Mouse (Mus musculus): Measurements from ENCODE around the gene Tiam1. TPM values are rescaled to one million over a fixed set of nuclear protein-coding genes. Genes with fewer than 3 reads are reported as not detected.

The Tiam1 gene
- polyA plus RNA-seq, 1 experiment from 2014 or later = 24.9 TPM

DNA sequence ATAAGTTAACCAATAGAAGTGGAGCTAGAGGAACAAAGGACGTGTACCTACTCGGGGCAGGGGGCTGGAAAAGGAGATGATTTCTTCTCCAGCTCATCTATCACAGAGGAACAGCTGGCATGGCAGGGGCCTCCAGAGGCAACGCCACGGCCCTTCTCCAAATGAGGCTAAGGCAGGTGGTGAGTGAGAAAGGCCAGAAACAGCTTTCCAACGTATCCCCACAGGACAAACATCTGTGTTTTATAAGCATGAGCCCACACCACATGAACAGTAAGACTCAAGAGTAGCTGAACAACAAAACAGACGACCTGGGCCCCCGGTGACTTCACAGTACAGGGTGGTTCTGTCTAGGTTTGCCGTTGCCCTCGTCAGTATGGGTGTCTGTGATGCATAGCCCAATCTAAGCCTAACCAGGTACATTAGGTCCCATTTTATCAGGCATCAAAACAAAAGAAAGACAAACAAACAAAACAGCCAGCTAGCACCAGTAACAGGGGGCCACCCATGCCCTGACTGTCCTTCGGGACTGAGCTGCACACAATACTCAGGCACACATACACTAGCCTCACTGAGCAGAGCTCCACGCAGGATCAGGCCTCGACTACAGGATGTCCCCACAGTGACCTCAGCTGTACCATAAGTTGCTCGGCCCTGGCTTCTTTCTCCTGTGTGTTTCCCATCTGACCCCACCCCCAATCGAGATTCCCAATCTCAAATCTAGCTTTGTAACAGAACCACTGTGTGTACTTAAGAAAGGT lies 260.9 kb downstream of the Tiam1 start:
- no peak for ATAC-seq (replicated peaks; ENCODE audit: insufficient number of reproducible peaks, low FRiP score, low TSS enrichment)
- no peaks in the 10 kb centered on the region for H3K9me3 ChIP-seq (replicated peaks; ENCODE audit: control insufficient read depth, low read length)
- 0 out of 2 replicates have a peak, but pooled peaks cover 4% of the 10 kb centered on the region for H3K36me3 ChIP-seq (ENCODE audit: control insufficient read depth, insufficient read depth, low read length)
- no peak overlapping the region for H3K4me2 ChIP-seq
- H3K27me3 ChIP-seq (ENCODE audit: control insufficient read depth, insufficient read depth, low read length) = no peaks in the 10 kb centered on the region
- no peak overlapping the region for H3K9ac ChIP-seq (ENCODE audit: low read depth, low read length)
- no peak overlapping the region for H3K4me3 ChIP-seq (ENCODE audit: low read depth, low read length)
- 43% methylated on average over 14 of the region's 14 CpGs for WGBS (ENCODE audit: insufficient replicate concordance)
- H3K27ac ChIP-seq (ENCODE audit: low read depth, low read length) = no peak overlapping the region
- H3K4me1 ChIP-seq (ENCODE audit: control insufficient read depth, insufficient read depth, low read length) = peaks cover 11% of the 10 kb centered on the region

DNA sequence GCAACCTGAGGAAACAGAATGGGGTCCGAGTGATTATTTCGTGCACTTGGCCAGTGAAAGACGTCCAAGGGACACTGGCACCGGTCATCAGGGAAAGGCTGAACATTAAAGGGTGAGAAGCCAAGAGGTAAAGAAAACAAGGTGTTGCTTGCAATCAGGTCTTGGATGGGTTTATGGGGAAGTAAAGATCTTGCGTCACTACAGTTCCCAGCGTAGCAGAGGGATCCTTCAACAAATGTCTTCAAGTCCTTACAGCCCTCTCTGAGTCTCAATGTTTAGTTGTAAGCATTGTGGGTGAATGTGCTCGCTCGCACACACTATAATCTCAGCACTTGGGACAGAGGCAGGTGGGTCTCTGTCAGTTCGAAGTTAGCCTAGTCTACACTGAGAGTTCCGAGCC lies 266.4 kb downstream of the Tiam1 start:
- peaks cover 3% of the 10 kb centered on the region; the same call in 1 of the 2 replicates for H3K36me3 ChIP-seq (ENCODE audit: control insufficient read depth, insufficient read depth, low read length)
- WGBS (ENCODE audit: insufficient replicate concordance) = 90% methylated on average over 10 of the region's 10 CpGs
- H3K9ac ChIP-seq (ENCODE audit: low read depth, low read length) = no peak overlapping the region
- H3K9me3 ChIP-seq (replicated peaks; ENCODE audit: control insufficient read depth, low read length) = peaks cover 4% of the 10 kb centered on the region; the same call in 1 of the 2 replicates
- ATAC-seq (replicated peaks; ENCODE audit: insufficient number of reproducible peaks, low FRiP score, low TSS enrichment) = no peak
- peaks cover 16% of the 10 kb centered on the region for H3K4me1 ChIP-seq (ENCODE audit: control insufficient read depth, insufficient read depth, low read length)
- H3K27me3 ChIP-seq (ENCODE audit: control insufficient read depth, insufficient read depth, low read length) = no peaks in the 10 kb centered on the region
- H3K27ac ChIP-seq (ENCODE audit: low read depth, low read length) = no peak overlapping the region
- no peak overlapping the region for H3K4me2 ChIP-seq
- no peak overlapping the region for H3K4me3 ChIP-seq (ENCODE audit: low read depth, low read length)

DNA sequence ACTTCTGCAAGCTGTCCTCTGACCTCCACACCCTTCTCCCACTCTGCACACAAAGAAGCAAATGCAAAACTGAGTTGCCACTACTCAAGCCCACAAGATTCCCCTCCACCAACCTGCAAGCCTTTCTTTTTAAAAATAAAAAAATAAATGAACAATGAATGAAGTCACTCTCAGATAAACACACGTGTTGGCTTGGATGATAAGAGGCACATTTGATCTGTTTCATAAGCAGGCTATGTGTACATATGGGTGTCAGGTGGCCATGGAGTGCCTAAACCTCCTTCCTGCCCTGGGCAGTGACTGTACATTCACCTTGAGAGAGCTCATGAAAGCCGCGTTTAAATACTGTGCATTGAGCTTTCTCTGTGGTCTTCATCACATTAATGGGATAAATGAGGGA lies 267.5 kb downstream of the Tiam1 start:
- Histone ChIP-seq H3K9ac (ENCODE audit: low read depth, low read length) (no peak overlapping the region), H3K4me2 (no peak overlapping the region), H3K4me1 (ENCODE audit: control insufficient read depth, insufficient read depth, low read length) (peaks cover 25% of the 10 kb centered on the region), H3K36me3 (ENCODE audit: control insufficient read depth, insufficient read depth, low read length) (peaks cover 3% of the 10 kb centered on the region; the same call in 1 of the 2 replicates), H3K27ac (ENCODE audit: low read depth, low read length) (no peak overlapping the region), H3K27me3 (ENCODE audit: control insufficient read depth, insufficient read depth, low read length) (no peaks in the 10 kb centered on the region), H3K9me3 (replicated peaks; ENCODE audit: control insufficient read depth, low read length) (peaks cover 4% of the 10 kb centered on the region; the same call in 1 of the 2 replicates), H3K4me3 (ENCODE audit: low read depth, low read length) (no peak overlapping the region)
- 86% methylated on average over 3 of the region's 3 CpGs for WGBS (ENCODE audit: insufficient replicate concordance)
- ATAC-seq (replicated peaks; ENCODE audit: insufficient number of reproducible peaks, low FRiP score, low TSS enrichment) = no peak

- Histone ChIP-seq H3K27ac (ENCODE audit: low read depth, low read length) (no peak overlapping the region), H3K9me3 (replicated peaks; ENCODE audit: control insufficient read depth, low read length) (peaks cover 4% of the 10 kb centered on the region; the same call in 1 of the 2 replicates), H3K27me3 (ENCODE audit: control insufficient read depth, insufficient read depth, low read length) (no peaks in the 10 kb centered on the region), H3K4me1 (ENCODE audit: control insufficient read depth, insufficient read depth, low read length) (peaks cover 25% of the 10 kb centered on the region), H3K36me3 (ENCODE audit: control insufficient read depth, insufficient read depth, low read length) (peaks cover 7% of the 10 kb centered on the region; the same call in 1 of the 2 replicates), H3K4me3 (ENCODE audit: low read depth, low read length) (no peak overlapping the region), H3K9ac (ENCODE audit: low read depth, low read length) (no peak overlapping the region), H3K4me2 (no peak overlapping the region)
- no peak for ATAC-seq (replicated peaks; ENCODE audit: insufficient number of reproducible peaks, low FRiP score, low TSS enrichment)
- 49% methylated on average over 15 of the region's 15 CpGs for WGBS (ENCODE audit: insufficient replicate concordance)
Observed at GRCm38 (mm10) chr16:89874012-89874704, 269.4 kb downstream of the Tiam1 start.

DNA sequence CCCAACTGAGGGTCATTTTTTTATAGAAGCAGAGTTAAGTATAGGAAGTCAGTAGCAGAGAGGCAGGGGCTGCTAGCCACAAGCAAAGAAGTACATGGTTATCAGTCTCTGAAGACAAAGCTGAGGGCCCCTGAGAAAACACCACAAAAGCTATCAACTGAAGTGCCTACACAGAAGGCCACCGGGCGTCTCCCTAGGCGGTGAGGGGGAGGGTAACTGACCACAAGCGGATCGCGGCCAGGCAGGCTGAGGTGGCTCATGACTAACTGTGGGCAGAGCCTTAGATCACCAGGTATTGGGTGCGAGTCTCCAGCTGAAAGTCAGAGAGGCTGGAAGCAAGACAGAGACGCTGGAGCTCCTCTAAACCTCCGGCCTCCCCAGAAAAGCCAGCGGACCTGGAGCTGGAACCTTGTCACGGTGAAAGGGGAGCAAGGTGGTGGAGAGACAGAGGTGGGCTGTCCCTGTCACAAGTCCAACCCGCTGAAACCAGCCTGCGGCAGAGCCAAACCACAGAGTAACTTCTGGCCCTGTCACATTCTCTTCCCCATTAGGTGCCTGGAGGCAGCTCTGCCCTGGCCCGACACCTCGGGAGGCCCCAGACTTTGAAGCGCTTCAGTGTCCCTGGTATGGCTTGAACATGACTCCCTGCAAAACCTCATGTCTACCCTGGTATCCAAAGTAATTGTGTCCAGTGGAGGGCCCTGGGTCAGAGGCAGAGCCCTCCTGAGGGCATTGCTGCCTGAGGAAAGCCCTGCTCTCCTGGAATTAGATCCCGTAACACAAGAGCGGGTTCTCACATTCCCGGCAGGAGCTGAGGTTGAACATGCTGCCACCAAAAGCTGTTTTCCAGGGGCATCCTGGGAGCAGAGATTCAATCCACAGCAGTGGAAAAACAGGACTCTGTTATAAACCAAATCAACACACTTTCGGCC lies 271.3 kb downstream of the Tiam1 start:
- ATAC-seq (replicated peaks; ENCODE audit: insufficient number of reproducible peaks, low FRiP score, low TSS enrichment) = no peak
- H3K4me1 ChIP-seq (ENCODE audit: control insufficient read depth, insufficient read depth, low read length) = peaks cover 25% of the 10 kb centered on the region
- H3K36me3 ChIP-seq (ENCODE audit: control insufficient read depth, insufficient read depth, low read length) = peaks cover 7% of the 10 kb centered on the region; the same call in 1 of the 2 replicates
- H3K9ac ChIP-seq (ENCODE audit: low read depth, low read length) = no peak overlapping the region
- H3K4me3 ChIP-seq (ENCODE audit: low read depth, low read length) = no peak overlapping the region
- no peaks in the 10 kb centered on the region for H3K27me3 ChIP-seq (ENCODE audit: control insufficient read depth, insufficient read depth, low read length)
- no peak overlapping the region for H3K27ac ChIP-seq (ENCODE audit: low read depth, low read length)
- peaks cover 4% of the 10 kb centered on the region; the same call in 1 of the 2 replicates for H3K9me3 ChIP-seq (replicated peaks; ENCODE audit: control insufficient read depth, low read length)
- peak overlapping the region; percentile 10; the same call in 1 of the 2 replicates for H3K4me2 ChIP-seq
- WGBS (ENCODE audit: insufficient replicate concordance) = 51% methylated on average over 20 of the region's 20 CpGs

DNA sequence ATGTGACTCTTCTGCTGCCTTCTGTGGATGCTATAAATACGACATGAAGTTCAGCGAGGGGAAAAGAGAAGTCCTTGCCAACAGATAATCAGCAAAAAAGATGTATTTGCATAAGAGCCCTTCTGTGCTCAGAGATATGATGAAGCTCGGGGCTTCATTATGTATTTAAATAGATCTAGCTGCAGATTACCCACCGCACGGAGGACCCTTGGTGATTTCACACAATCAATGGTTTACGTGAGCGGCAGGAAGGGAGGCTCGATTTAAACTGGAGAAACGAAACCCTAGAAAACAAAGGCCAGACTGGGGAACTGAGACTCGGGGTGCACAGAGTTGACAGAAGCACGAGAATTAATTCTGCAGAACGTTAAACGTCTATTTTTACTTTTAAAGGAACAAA lies 272.2 kb downstream of the Tiam1 start:
- Histone ChIP-seq H3K4me1 (ENCODE audit: control insufficient read depth, insufficient read depth, low read length) (peaks cover 25% of the 10 kb centered on the region), H3K4me3 (ENCODE audit: low read depth, low read length) (no peak overlapping the region), H3K27me3 (ENCODE audit: control insufficient read depth, insufficient read depth, low read length) (no peaks in the 10 kb centered on the region), H3K27ac (ENCODE audit: low read depth, low read length) (no peak overlapping the region), H3K36me3 (ENCODE audit: control insufficient read depth, insufficient read depth, low read length) (peaks cover 7% of the 10 kb centered on the region; the same call in 1 of the 2 replicates), H3K9me3 (replicated peaks; ENCODE audit: control insufficient read depth, low read length) (peaks cover 4% of the 10 kb centered on the region; the same call in 1 of the 2 replicates), H3K9ac (ENCODE audit: low read depth, low read length) (no peak overlapping the region), H3K4me2 (no peak overlapping the region)
- 71% methylated on average over 13 of the region's 13 CpGs for WGBS (ENCODE audit: insufficient replicate concordance)
- no peak for ATAC-seq (replicated peaks; ENCODE audit: insufficient number of reproducible peaks, low FRiP score, low TSS enrichment)

GRCm38 (mm10) chr16:89870059-89870458 lies 273.5 kb downstream of the Tiam1 start:
- Histone ChIP-seq H3K4me1 (ENCODE audit: control insufficient read depth, insufficient read depth, low read length) (peaks cover 25% of the 10 kb centered on the region), H3K9ac (ENCODE audit: low read depth, low read length) (no peak overlapping the region), H3K36me3 (ENCODE audit: control insufficient read depth, insufficient read depth, low read length) (0 out of 2 replicates have a peak, but pooled peaks cover 4% of the 10 kb centered on the region), H3K9me3 (replicated peaks; ENCODE audit: control insufficient read depth, low read length) (no peaks in the 10 kb centered on the region), H3K27ac (ENCODE audit: low read depth, low read length) (no peak overlapping the region), H3K4me2 (no peak overlapping the region), H3K4me3 (ENCODE audit: low read depth, low read length) (no peak overlapping the region), H3K27me3 (ENCODE audit: control insufficient read depth, insufficient read depth, low read length) (no peaks in the 10 kb centered on the region)
- ATAC-seq (replicated peaks; ENCODE audit: insufficient number of reproducible peaks, low FRiP score, low TSS enrichment) = no peak
- WGBS (ENCODE audit: insufficient replicate concordance) = 91% methylated on average over 6 of the region's 6 CpGs

DNA sequence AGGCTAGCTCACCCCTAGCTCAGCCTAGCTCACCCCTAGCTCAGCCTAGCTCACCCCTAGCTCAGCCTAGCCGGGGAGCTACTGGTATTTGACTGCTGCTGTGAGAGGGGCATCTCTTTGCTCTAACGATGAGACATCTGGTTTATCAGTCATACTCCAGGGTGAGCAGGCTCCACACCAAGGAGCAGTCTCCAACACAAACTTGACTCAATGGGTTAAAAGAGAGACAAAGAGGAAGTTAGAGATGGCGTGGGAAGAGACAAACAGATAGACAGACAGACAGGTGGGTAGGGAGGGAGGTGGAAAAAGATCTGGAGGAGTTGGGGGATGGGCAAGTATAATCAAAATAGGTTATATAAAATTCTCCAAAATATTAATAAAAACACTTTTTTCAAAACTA lies 275.1 kb downstream of the Tiam1 start:
- no peaks in the 10 kb centered on the region for H3K27me3 ChIP-seq (ENCODE audit: control insufficient read depth, insufficient read depth, low read length)
- H3K4me1 ChIP-seq (ENCODE audit: control insufficient read depth, insufficient read depth, low read length) = peaks cover 22% of the 10 kb centered on the region
- H3K27ac ChIP-seq (ENCODE audit: low read depth, low read length) = no peak overlapping the region
- WGBS (ENCODE audit: insufficient replicate concordance) = 72% methylated on average over 3 of the region's 3 CpGs
- H3K4me3 ChIP-seq (ENCODE audit: low read depth, low read length) = no peak overlapping the region
- no peak overlapping the region for H3K9ac ChIP-seq (ENCODE audit: low read depth, low read length)
- no peak overlapping the region for H3K4me2 ChIP-seq
- H3K9me3 ChIP-seq (replicated peaks; ENCODE audit: control insufficient read depth, low read length) = no peaks in the 10 kb centered on the region
- ATAC-seq (replicated peaks; ENCODE audit: insufficient number of reproducible peaks, low FRiP score, low TSS enrichment) = no peak
- H3K36me3 ChIP-seq (ENCODE audit: control insufficient read depth, insufficient read depth, low read length) = 0 out of 2 replicates have a peak, but pooled peaks cover 4% of the 10 kb centered on the region
